Mouse (Mus musculus): ENCODE measurements at regions not wholly inside any gene's neighbourhood (a gene's known extent, or its start where the extent isn't known, plus 50 kb on each side); places are given as distances from the start of the nearest gene placed in this dataset.
A peak's percentile ranks its signal among the peaks of the same experiment; 100 is the strongest.

DNA sequence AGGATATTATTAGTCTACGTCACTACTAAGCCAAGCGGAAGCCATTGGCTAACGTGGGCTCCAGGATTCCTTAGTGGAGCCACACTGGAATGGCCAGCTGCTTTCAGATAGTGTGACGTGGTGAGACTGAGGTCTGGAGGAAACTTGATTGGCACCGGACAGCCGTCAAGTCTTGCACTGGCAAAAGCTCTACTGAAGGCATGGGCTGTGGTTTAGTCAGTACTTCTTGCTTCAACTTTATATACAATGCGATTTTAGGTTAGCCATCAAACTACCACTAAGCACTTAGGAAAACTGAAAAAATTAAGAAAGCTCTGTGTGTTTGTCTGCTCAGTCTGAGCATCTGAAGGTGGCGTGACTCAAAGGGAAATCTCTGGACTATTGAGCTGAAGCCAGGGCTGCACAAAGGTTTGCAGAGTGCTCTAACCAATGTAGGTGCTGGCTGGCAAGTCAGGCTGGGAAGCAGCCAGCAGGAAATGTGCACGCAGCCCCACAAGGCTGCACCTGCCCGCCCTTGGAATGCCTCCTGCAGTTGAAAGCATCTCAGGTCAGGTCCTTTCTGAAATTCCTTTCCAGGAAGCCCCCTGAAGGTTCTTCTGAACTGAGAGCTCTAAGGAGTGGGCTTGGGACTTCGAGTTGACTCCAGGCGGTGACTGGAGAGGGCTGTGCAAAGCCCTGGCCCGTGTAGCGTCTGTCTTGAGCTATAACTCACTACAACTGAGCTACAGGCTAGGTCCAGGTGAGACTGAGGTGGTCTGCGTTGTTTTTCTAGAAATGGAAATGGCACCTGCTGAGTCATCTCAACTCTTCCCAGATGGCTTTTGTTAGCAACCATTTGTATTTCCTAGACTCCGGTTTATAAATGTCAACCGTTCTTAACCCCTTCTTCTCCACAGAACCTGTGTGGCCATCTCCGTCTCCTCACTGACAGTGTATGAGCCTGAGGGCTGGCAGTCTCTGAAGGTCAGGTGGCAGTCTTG, 172.2 kb upstream of the Id2 start:
- intact Hi-C loops (cut with DNase I), result no loop called here
- no peak for DNase-seq (ENCODE audit: extremely low spot score in 1 of 2, low spot score in 2 of 2)

DNA sequence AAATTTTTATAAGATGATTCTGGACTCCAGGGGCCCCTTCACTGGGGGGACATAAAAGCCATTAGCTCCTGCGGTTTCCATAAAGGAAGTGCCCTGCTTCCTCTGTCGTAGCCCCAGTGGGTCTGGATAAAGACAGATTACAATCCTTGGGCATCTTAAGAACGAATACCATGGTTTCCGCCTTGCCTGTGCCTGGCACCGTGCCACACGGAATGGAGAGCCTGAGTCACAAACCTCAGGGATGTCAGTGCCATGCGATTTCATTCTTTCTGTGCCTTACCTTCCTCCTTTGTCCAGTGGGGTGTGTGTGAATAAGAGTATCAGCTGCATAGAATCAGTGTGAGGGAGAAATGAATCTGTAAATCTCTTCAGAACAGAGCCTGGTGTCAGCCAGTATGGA, 171.4 kb upstream of the Id2 start:
- peak in 1 of 2 experiments; percentile 39 for DNase-seq (ENCODE audit: extremely low spot score in 1 of 2, low spot score in 2 of 2)
- intact Hi-C loops (cut with DNase I), result no loop called here

DNA sequence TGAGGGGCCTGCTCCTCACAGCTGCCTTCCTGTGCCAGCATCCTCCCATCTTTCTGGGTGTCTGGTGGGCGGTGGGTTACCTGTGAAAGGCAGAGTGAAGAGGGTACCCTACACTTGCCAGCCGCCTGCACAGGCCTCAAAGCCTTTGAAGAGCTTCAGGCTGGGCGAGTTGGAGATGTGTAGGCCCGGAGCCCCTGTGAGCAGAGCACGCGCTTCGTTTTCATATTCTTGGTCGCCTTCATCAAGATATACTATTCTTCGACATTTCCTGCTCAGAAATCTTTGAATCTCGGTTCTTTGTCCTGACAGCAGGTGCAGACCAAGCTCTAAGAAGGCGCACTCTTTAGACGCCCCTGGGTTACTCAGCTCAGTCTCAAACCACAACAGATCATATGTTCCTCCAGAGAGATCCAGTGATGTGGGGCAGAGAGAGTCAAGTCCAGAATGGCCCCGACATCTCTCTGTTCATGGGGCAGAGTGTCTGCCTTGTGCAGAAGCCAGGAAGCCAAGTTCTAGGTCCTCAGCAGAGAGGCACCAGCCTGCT, 170.7 kb upstream of the Id2 start:
- intact Hi-C loops (cut with DNase I), result no loop called here
- DNase-seq (ENCODE audit: extremely low spot score in 1 of 2, low spot score in 2 of 2), result no peak

DNA sequence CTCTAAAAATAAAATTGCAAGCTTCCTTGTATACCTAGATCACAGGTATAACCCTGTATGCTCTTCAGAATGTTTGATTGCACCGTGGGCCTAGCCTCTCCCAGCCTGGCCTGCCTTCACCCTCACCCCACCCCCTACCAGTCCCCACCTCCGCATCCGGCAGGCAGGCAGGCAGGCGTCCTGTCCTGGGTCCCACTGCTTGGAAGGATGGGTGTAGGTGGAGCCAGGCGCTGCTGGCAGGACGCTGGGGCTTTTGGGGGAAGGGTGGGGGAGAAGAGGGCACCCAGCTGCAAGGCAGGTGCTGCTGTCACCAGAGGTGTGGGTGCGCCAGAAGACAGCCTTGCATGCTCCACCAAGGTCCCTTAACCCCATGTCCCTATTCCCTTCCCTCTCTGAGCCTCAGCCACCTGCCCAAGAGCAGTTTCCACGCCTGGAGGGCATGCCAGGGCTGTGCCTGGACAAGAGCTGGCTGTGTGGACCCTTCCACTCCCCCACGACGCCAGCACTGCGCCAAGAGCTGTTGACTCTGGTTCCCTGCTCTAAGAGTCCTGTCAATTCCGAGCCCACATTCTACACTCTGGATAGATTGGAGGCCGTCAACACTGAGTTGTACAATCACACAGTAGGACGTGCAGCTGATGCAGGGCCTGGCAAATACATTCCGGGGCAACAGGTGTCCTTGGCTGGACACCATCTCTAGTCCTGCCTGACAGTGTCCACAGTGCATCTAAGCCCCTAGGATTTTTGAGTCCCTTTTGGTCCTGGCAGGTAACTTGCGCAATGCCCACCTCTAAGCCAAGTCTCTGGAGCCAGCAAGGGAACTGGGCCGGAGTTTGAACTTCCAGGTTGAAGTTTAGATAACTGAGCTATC, 170.0 kb upstream of the Id2 start:
- no peak for DNase-seq (ENCODE audit: extremely low spot score in 1 of 2, low spot score in 2 of 2)
- intact Hi-C loops (cut with DNase I), result no loop called here

DNA sequence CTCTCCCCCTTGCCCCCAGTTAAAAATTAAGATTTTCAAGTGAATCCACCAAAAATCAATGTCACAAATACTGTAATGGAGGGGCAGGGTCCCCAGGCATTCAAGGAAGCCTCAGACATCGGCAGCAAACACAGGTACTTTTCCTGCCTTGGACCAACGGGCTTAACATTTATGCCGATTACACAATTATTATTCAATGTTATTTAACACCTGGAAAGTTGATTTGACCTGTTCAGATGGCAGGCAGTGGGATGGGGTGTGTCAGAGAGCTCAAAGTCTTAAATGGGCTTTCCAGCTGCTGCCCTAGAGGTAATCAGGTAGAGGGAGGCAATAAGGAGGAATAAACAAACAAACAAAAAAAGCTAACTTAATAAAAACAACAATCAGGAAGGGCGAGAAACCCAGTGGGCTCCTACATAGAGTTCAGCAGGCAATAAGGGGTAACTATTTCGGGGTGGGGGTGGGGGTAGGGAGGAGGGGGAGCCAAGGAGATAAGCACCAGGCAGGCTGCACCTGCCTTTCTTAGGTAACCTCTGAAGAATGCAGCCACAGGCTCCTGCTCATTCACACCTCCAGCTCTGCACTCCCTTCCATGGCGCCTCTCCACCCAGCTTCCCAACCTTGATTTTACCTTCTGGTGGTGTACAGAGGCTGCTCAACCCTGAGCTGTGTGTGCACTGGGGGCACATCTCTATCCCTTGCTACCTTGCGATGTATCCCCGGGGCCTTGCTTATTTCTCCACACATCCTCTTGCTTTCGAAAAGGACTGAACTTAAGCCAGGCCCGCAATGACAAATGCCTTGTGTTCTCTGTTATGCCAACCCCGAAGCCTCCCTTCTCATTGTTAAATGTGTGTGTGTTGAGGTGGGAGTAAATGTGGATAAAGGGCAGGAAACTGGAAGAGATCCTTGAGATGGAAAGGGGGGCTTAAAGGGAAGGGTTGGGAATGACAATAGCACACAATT, 168.9 kb upstream of the Id2 start:
- no peak for DNase-seq (ENCODE audit: extremely low spot score in 1 of 2, low spot score in 2 of 2)

DNA sequence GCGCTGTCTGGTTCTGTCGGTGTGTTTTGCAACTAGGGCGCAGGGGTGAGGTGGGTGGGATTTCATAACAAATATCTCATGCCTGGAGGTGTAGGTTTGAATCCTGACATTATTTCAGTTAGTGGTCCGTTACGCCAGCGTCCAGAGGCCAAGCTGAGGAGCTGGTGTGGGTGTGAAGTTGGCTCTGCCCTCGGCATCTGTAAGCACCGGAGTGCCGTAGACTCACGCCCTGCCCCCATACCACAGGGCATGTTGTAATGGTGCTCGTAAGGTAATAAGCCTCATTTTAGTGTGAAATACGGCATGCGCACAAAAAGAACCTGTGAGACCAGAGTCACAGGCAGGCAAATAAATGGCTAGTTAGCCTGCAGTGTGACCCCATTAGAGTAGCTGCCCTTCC, 168.1 kb upstream of the Id2 start:
- DNase-seq (ENCODE audit: extremely low spot score in 1 of 2, low spot score in 2 of 2), result no peak
- intact Hi-C loops (cut with DNase I), result no loop called here

More for the DNA sequence above, 168.9 kb upstream of the Id2 start:
- intact Hi-C loops (cut with DNase I), result no loop called here

DNA sequence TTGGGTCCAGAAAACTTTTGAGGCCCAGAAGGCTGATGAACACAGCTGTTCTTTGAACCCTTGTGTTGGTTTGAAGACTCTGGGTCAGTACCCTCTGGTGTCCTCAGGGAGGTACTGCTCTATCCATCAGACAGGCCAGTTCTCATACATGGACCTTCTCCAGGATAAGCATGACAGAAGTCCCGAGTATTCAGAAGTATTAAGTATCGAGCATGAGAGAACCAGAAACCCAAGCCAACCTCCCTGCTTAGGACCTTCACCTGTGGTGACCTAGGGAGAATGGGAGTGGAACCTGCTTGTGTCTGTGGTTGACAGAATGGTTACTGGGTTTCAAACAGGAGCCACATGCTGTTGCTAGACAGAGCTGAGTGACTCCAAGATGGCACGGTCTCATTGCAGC, 167.5 kb upstream of the Id2 start:
- intact Hi-C loops (cut with DNase I), result no loop called here
- DNase-seq (ENCODE audit: extremely low spot score in 1 of 2, low spot score in 2 of 2), result no peak

DNA sequence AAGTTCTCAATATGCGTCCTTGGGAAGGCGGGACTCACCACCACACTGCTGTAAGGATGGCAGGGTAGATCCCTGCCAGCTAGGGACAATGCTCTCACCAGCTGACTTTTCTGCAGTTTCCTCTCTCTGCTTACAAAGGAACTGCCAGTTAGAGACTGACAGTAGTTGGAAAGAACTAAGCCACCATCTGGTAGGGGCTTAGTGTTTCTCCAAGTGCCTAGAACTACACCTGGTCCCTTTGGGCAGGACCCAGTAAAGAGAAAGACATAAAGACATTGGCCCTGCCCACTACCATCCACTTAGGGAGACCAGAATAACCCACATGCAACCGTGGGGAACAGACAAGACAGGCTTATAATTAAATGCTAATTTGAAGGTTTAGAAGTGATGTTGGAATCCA, 165.5 kb upstream of the Id2 start:
- intact Hi-C loops (cut with DNase I), result no loop called here
- DNase-seq (ENCODE audit: extremely low spot score in 1 of 2, low spot score in 2 of 2), result no peak

DNA sequence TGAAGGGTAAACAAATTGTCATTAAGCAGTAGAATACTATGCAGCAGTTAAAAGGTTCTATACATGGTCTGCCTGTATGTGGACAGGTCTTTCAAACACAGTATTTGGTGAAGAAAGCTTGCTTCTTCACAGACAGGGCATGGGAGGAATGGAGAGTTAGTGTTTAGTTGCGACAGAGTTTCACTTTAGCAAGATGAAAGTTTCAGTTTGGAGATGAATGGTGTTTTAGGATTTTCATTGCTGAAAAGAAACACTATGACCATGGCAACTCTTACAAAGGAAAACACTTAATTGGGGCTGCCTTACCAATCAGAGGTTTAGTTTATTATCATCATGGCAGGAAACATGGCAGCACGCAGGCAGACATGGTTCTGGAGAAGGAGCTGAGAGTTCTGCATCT, 162.2 kb upstream of the Id2 start:
- DNase-seq (ENCODE audit: extremely low spot score in 1 of 2, low spot score in 2 of 2), result no peak
- intact Hi-C loops (cut with DNase I), result no loop called here

DNA sequence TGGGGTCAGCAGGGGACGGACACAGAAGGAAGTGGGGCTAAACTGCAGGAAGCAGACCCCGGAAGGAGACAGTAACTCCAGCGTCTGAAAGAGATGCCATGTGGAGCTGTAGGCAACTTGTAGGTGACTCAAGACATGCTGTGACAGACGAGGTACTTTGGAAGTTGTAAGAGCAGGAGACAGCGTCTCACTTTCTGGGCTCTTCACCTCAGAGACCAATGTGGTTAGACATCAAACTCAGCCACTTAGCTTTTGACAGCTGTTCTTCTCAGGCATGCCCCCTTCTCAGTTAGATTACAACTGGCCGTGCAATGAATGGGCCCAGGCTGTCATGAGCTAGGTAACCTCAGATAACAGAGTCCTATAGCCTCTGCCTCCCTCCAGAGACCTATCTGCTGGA, 159.3 kb upstream of the Id2 start:
- intact Hi-C loops (cut with DNase I), result no loop called here

DNA sequence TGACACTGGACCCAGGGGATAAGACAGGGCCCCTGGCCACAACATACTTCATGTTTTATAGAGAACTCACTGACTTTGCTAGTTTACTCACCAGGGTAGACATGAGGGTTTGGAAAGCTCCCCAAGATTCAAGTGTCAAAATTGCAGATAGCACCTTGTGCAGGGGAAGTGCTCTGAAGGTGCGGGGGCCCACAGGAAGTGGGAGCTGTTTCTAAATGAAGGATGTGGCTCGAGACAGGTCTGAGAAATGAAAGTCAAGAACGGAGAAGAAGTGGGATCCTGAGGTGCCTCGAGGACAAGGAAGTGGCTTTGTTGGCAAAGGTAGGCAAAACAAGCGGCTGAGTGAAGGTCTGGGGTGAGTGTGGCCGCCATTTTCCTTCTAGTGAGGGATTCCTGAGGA, 157.8 kb upstream of the Id2 start:
- no peak for DNase-seq (ENCODE audit: extremely low spot score in 1 of 2, low spot score in 2 of 2)
- intact Hi-C loops (cut with DNase I), result no loop called here

More for the DNA sequence above, 159.3 kb upstream of the Id2 start:
- no peak for DNase-seq (ENCODE audit: extremely low spot score in 1 of 2, low spot score in 2 of 2)

DNA sequence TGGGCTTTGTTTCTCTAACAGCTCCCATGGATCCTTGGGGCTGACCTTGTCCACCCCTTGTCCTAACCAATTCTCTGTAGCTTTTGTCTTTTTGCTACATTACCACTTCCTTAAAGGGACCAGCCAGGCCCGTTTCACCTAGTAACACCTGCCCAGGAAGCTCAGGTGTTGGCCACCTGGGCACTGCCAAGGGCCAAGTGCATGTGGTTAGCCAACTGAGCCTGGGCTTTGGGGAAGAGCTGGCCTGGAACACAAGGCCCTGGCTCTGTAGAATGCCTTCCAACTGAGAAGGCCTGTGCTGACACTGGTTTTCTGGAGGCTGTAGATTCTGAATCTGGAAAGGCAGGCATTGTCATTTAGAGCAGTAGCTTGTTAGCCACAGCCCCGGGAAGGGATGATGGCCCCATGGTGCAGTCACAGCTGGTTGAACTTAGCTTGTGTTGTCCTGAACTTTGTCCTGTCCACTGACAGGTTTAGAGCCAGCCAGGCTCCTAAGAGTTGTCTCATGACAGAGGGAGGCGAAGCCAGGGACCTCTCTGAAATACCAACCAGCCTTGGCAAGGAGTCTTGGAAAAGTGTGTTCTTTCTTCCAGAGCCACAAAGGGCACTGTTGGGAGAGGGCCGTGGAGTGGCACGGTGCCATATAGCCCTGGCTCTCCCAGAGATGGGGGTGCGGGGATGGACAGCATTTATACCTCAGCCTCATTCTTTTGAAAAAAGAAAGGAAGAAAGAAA, 156.0 kb upstream of the Id2 start:
- intact Hi-C loops (cut with DNase I), result no loop called here
- peak; percentile 30 to 52 for DNase-seq (ENCODE audit: extremely low spot score in 1 of 2, low spot score in 2 of 2)

DNA sequence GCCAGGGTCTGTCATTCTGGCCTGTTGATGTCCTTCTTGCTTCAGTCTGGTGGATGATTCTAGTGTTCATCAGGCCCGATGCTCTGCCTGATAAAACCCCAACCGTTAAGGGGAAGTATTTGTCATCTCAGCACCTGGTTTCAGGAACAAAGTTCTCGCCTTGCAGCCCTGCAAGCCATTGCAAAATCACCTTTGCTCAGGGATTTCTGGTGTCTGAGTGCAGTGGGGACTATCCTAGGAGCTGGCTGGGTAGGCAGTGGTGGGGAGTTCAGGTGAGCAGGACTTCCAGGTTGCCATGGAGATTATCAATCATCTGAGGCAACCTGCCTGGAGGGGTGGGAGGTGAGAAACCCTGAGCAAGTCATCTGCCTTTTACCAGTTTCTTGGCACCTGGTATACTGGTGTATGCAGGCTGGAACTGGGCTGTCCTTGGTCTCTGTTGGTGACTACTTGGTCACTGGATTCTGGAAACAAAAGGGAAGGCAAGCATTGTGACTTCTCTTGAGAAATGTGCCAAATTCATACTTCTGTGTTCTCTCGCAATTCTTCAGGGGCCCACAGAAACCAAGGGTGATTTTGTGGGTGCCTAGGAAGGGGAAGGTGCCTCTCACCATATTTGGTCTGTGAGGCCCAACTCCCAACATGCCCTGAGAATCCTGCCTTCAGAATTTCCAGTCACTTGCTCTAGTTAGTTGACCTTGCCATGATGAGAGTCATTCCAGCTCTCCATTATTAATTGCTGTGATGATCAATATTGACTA, 154.7 kb upstream of the Id2 start:
- intact Hi-C loops (cut with DNase I), result no loop called here
- no peak for DNase-seq (ENCODE audit: extremely low spot score in 1 of 2, low spot score in 2 of 2)

DNA sequence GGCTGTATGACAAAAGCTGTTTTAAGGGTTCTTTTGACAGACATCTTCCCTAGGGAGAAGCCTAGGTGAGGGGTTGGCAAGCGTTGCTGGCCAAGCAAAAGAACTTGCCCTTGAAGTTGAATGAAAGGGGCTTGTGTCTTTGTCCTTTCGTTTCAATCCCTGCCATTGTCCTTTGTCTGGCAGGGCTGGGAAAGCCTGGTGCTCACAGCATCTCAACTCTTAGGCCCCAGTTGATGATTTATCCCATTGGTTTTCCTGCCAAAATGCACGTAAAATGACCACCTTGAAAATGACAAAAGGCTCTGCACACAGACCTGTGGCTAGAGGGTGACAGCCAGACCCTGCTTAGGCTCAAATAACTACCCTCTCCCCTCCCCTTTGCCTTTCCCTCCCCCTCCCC, 153.9 kb upstream of the Id2 start:
- intact Hi-C loops (cut with DNase I), result no loop called here
- no peak for DNase-seq (ENCODE audit: extremely low spot score in 1 of 2, low spot score in 2 of 2)

DNA sequence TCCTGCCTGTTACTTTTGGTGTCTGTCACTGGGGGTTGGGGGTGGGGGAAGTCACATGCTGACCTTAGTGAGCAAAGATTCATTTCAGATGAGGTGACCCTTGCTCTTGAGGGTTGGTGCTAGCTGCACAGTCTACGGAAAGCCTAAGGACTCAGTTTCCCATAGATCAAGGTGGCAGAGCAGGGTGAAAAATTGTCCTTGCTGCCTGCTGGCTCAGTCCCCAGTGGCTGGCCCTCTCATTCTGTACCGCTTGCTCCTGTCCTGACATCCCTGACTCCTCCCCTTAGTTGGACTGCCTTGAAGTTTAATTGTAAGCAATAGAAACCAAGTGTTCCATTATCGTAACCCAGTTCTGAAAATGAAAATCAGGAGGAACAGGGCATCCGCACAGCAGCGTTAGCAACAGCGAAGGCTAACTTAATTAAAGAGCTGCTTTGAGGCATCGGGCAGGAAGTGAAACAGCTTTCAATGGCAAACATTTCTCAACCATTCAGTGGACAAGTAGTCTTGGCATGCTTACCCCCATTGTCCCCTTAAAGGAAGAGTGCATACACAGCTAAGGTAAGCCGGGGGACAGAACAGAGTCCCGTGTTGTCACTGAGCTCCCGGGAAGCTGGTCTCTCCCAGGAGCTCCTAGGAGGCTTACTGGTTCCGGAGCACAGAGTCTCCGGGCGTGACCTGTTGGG, 151.9 kb upstream of the Id2 start:
- intact Hi-C loops (cut with DNase I), result no loop called here
- DNase-seq (ENCODE audit: extremely low spot score in 1 of 2, low spot score in 2 of 2), result no peak

DNA sequence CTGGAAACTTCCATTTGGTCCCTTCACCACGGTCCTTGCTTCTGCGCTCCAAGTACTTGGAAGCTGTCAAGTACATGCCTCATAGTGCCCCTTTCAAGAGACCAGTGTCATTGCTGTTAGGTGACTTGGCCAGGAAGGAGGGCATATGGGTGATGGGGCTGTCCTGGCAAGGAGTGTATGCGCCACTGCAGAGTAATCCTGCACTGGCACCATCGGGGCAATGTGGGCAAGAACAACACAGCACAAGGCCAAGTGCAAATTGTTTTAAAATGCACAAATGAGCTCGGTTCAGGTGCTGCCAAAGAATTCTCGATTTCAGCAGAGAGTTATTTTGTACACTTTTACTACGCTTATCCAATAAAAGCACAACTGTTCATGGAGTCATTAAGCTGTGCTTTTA, 149.6 kb upstream of the Id2 start:
- no peak for DNase-seq (ENCODE audit: extremely low spot score in 1 of 2, low spot score in 2 of 2)
- intact Hi-C loops (cut with DNase I), result no loop called here

DNA sequence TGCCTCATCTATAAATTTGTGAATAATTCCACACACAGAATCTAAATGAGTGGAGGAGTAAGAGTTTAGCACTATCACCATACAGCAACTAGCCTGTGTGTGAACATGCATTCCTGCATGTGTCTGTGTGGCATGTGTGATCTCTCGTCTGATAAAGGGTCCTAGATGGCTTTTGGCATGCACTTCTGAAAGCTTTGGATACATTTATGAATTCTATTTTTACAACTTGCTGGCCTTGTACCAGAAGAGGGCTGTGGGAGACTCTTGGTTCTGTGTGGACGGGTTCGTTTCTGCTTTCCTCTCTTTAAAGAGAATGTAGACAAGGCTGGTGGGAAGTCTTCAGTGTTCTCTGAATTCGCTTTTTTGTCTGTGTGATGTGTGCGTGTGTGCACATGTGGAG, 148.7 kb upstream of the Id2 start:
- no peak for DNase-seq (ENCODE audit: extremely low spot score in 1 of 2, low spot score in 2 of 2)
- intact Hi-C loops (cut with DNase I), result no loop called here
